Mouse (Mus musculus) forebrain, embryonic 12.5 days (tissue): ENCODE measurements around the gene Gpsm2. TPM values are rescaled to one million over a fixed set of nuclear protein-coding genes. Genes with fewer than 3 reads are reported as not detected.
A peak's percentile ranks its signal among the peaks of the same experiment; 100 is the strongest.

ENCODE experiments used
- ATAC-seq: fragments of 200-750 bp; cut with Nextera tagmentation; 2 replicates; pipeline ENCODE4 v1.8.0; 2017; ENCODE audit warnings: moderate TSS enrichment; ENCODE audit not compliant: low FRiP score
- H3K27ac ChIP-seq: fragments of 300-500 bp; sonication (generic); 2 replicates; pipeline ENCODE4 v1.5.1; 2016; ENCODE audit warnings: mild to moderate bottlenecking
- H3K27me3 ChIP-seq: fragments of 300-500 bp; sonication (generic); 2 replicates; pipeline ENCODE4 v1.6.1; 2016; ENCODE audit warnings: mild to moderate bottlenecking
- H3K36me3 ChIP-seq: fragments of 300-500 bp; sonication (generic); replicated peaks from 2 replicates; pipeline ENCODE4 v1.6.1; 2016; ENCODE audit warnings: mild to moderate bottlenecking
- H3K4me1 ChIP-seq: fragments of 300-500 bp; sonication (generic); 2 replicates; pipeline ENCODE4 v1.6.1; 2016
- H3K4me2 ChIP-seq: fragments of 300-500 bp; sonication (generic); 2 replicates; pipeline ENCODE4 v1.6.1; 2016; ENCODE audit warnings: mild to moderate bottlenecking, moderate library complexity
- H3K4me3 ChIP-seq: fragments of 300-500 bp; sonication (generic); replicated peaks from 2 replicates; pipeline ENCODE4 v1.5.1; 2016; ENCODE audit warnings: mild to moderate bottlenecking
- H3K9ac ChIP-seq: fragments of 300-500 bp; sonication (generic); 2 replicates; pipeline ENCODE4 v1.6.1; 2016; ENCODE audit warnings: mild to moderate bottlenecking
- H3K9me3 ChIP-seq: fragments of 300-500 bp; sonication (generic); 2 replicates; pipeline ENCODE4 v1.6.1; 2016
- WGBS: fragments of 180-500 bp; shearing (Covaris S2); methylation state at CpG from one replicate; pipeline ENCODE4 v1.1.7; 2016; 5-methylcytosine and 5-hydroxymethylcytosine counted together
- polyA plus RNA-seq: library from polyadenylated mRNA; unstranded; fragments of >200 nt; fragmentation: Nextera tagmentation; extraction: Ambion mirVana; gene quantifications from 2 replicates; pipeline ENCODE4 v1.2.1, GENCODE M21; 2016

The Gpsm2 gene
- polyA plus RNA-seq = 103 and 110 TPM in 2 replicates

- Histone ChIP-seq H3K4me2 (peak within 1 kb of the TSS; percentile 66), H3K27ac (peak within 1 kb of the TSS; percentile 93), H3K4me3 (peak within 1 kb of the TSS; percentile 71), H3K9me3 (no peaks in the 10 kb centered on the region), H3K4me1 (peaks cover 29% of the 10 kb centered on the region), H3K9ac (peak within 1 kb of the TSS; percentile 89), H3K36me3 (no peaks in the 10 kb centered on the region), H3K27me3 (no peaks in the 10 kb centered on the region)
- peak; percentile 99 for ATAC-seq
- 2% methylated on average over 51 of the region's 53 CpGs for WGBS
Measured at GRCm38 (mm10) chr3:108722036-108722872, at the start of gene Gpsm2. Gene Gpsm2 (minus strand): TSS chr3:108722309.

- 53% methylated on average over 6 of the region's 6 CpGs for WGBS
- ATAC-seq = peak; percentile 76
Measured at GRCm38 (mm10) chr3:108770725-108771368, 48.7 kb upstream of the Gpsm2 start.

GRCm38 (mm10) chr3:108769547-108769946 lies 47.4 kb upstream of the Gpsm2 start:
- no peak overlapping the region for H3K4me2 ChIP-seq
- H3K4me3 ChIP-seq = no peak overlapping the region
- 89% methylated on average over 6 of the region's 6 CpGs for WGBS
- no peak overlapping the region for H3K27ac ChIP-seq
- ATAC-seq = no peak
- H3K4me1 ChIP-seq = no peaks in the 10 kb centered on the region; the same call in 1 of the 2 replicates
- H3K36me3 ChIP-seq = no peaks in the 10 kb centered on the region
- no peaks in the 10 kb centered on the region for H3K9me3 ChIP-seq
- H3K9ac ChIP-seq = no peak overlapping the region
- H3K27me3 ChIP-seq = no peaks in the 10 kb centered on the region

More at GRCm38 (mm10) chr3:108770725-108771368, 48.7 kb upstream of the Gpsm2 start:
- Histone ChIP-seq H3K4me1 (no peaks in the 10 kb centered on the region; the same call in 1 of the 2 replicates), H3K4me2 (no peak overlapping the region), H3K9ac (no peak overlapping the region), H3K27me3 (0 out of 2 replicates have a peak, but pooled peaks cover under 1% of the 10 kb centered on the region), H3K9me3 (no peaks in the 10 kb centered on the region), H3K27ac (no peak overlapping the region), H3K4me3 (no peak overlapping the region), H3K36me3 (no peaks in the 10 kb centered on the region)

- Histone ChIP-seq H3K4me2 (no peak overlapping the region), H3K4me3 (no peak overlapping the region), H3K27ac (no peak overlapping the region), H3K4me1 (no peaks in the 10 kb centered on the region; the same call in 1 of the 2 replicates), H3K9ac (no peak overlapping the region), H3K36me3 (no peaks in the 10 kb centered on the region), H3K27me3 (no peaks in the 10 kb centered on the region), H3K9me3 (no peaks in the 10 kb centered on the region)
- WGBS = 88% methylated on average over 10 of the region's 10 CpGs
- no peak for ATAC-seq
Measured at GRCm38 (mm10) chr3:108767416-108767815, 45.3 kb upstream of the Gpsm2 start.

- H3K9me3 ChIP-seq = no peaks in the 10 kb centered on the region
- no peaks in the 10 kb centered on the region for H3K27me3 ChIP-seq
- no peak overlapping the region for H3K4me3 ChIP-seq
- no peak for ATAC-seq
- H3K4me1 ChIP-seq = no peaks in the 10 kb centered on the region; the same call in 1 of the 2 replicates
- no peak overlapping the region for H3K27ac ChIP-seq
- no peak overlapping the region for H3K4me2 ChIP-seq
- no peaks in the 10 kb centered on the region for H3K36me3 ChIP-seq
- H3K9ac ChIP-seq = no peak overlapping the region
- WGBS = 89% methylated on average over 7 of the region's 7 CpGs
Measured at GRCm38 (mm10) chr3:108766943-108767342, 44.8 kb upstream of the Gpsm2 start.

- Histone ChIP-seq H3K4me1 (no peaks in the 10 kb centered on the region), H3K27me3 (no peaks in the 10 kb centered on the region), H3K4me3 (no peak overlapping the region), H3K36me3 (no peaks in the 10 kb centered on the region), H3K9me3 (no peaks in the 10 kb centered on the region), H3K9ac (no peak overlapping the region), H3K4me2 (no peak overlapping the region), H3K27ac (no peak overlapping the region)
- 90% methylated on average over 7 of the region's 7 CpGs for WGBS
- no peak for ATAC-seq
Measured at GRCm38 (mm10) chr3:108765476-108765875, 43.4 kb upstream of the Gpsm2 start.

- no peaks in the 10 kb centered on the region for H3K4me1 ChIP-seq
- H3K36me3 ChIP-seq = no peaks in the 10 kb centered on the region
- no peak overlapping the region for H3K9ac ChIP-seq
- no peaks in the 10 kb centered on the region for H3K9me3 ChIP-seq
- no peak overlapping the region for H3K4me3 ChIP-seq
- no peak overlapping the region for H3K4me2 ChIP-seq
- H3K27ac ChIP-seq = no peak overlapping the region
- ATAC-seq = no peak
- no peaks in the 10 kb centered on the region for H3K27me3 ChIP-seq
- 69% methylated on average over 7 of the region's 7 CpGs for WGBS
Measured at GRCm38 (mm10) chr3:108764976-108765375, 42.9 kb upstream of the Gpsm2 start.

GRCm38 (mm10) chr3:108763691-108764090 lies 41.6 kb upstream of the Gpsm2 start:
- Histone ChIP-seq H3K36me3 (no peaks in the 10 kb centered on the region), H3K27ac (no peak overlapping the region), H3K9ac (no peak overlapping the region), H3K4me3 (no peak overlapping the region), H3K9me3 (no peaks in the 10 kb centered on the region), H3K27me3 (no peaks in the 10 kb centered on the region), H3K4me2 (no peak overlapping the region), H3K4me1 (no peaks in the 10 kb centered on the region)
- 75% methylated on average over 2 of the region's 2 CpGs for WGBS
- no peak for ATAC-seq

GRCm38 (mm10) chr3:108762597-108763111 lies 40.5 kb upstream of the Gpsm2 start:
- Histone ChIP-seq H3K9me3 (no peaks in the 10 kb centered on the region), H3K36me3 (no peaks in the 10 kb centered on the region), H3K4me2 (no peak overlapping the region), H3K4me3 (no peak overlapping the region), H3K4me1 (no peaks in the 10 kb centered on the region), H3K9ac (no peak overlapping the region), H3K27ac (no peak overlapping the region), H3K27me3 (no peaks in the 10 kb centered on the region)
- no peak for ATAC-seq
- 87% methylated on average over 7 of the region's 7 CpGs for WGBS

- H3K9me3 ChIP-seq = no peaks in the 10 kb centered on the region
- H3K4me2 ChIP-seq = no peak overlapping the region
- no peak for ATAC-seq
- 88% methylated on average over 11 of the region's 11 CpGs for WGBS
- H3K27ac ChIP-seq = no peak overlapping the region
- H3K27me3 ChIP-seq = no peaks in the 10 kb centered on the region
- no peak overlapping the region for H3K4me3 ChIP-seq
- no peaks in the 10 kb centered on the region for H3K36me3 ChIP-seq
- no peak overlapping the region for H3K9ac ChIP-seq
- no peaks in the 10 kb centered on the region for H3K4me1 ChIP-seq
Measured at GRCm38 (mm10) chr3:108759566-108760420, 37.7 kb upstream of the Gpsm2 start.

GRCm38 (mm10) chr3:108757570-108757969 lies 35.5 kb upstream of the Gpsm2 start:
- 71% methylated on average over 9 of the region's 9 CpGs for WGBS
- Histone ChIP-seq H3K4me2 (no peak overlapping the region), H3K36me3 (no peaks in the 10 kb centered on the region), H3K9me3 (no peaks in the 10 kb centered on the region), H3K27ac (no peak overlapping the region), H3K4me3 (no peak overlapping the region), H3K9ac (no peak overlapping the region), H3K27me3 (no peaks in the 10 kb centered on the region), H3K4me1 (no peaks in the 10 kb centered on the region)
- no peak for ATAC-seq

- Histone ChIP-seq H3K4me3 (no peak overlapping the region), H3K27ac (no peak overlapping the region), H3K4me1 (no peaks in the 10 kb centered on the region), H3K27me3 (no peaks in the 10 kb centered on the region), H3K9me3 (no peaks in the 10 kb centered on the region), H3K9ac (no peak overlapping the region), H3K4me2 (no peak overlapping the region), H3K36me3 (no peaks in the 10 kb centered on the region)
- WGBS = 79% methylated on average over 1 of the region's 1 CpGs
- ATAC-seq = no peak
Measured at GRCm38 (mm10) chr3:108756131-108756530, 34.0 kb upstream of the Gpsm2 start.
